Mouse (Mus musculus): ENCODE results near the gene Olfr699. TPM values are rescaled to one million over a fixed set of nuclear protein-coding genes. Genes with fewer than 3 reads are reported as not detected.
"Not testable (repeated sequence)": the region's sequence is repeated elsewhere in the genome, so short reads cannot be mapped to it uniquely, and the experiment has no call there.

Olfr699 gene
- not detected in 2 replicates for polyA plus RNA-seq (2014; fragmentation: Nextera tagmentation; extraction: Ambion mirVana)

- ATAC-seq (ENCODE audit: low FRiP score, low TSS enrichment) = no peak
- no peak within 1 kb of the TSS for H3K9ac ChIP-seq (ENCODE audit: low read depth, low read length)
- H3K4me1 ChIP-seq (ENCODE audit: control insufficient read depth, insufficient read depth, low read length) = no peaks in the 10 kb centered on the region
- WGBS = 72% methylated on average over 1 of the region's 1 CpGs
- H3K4me2 ChIP-seq (replicated peaks; ENCODE audit: low read depth, low read length) = no peak within 1 kb of the TSS
- H3K36me3 ChIP-seq (ENCODE audit: control insufficient read depth, insufficient read depth, low read length) = no peaks in the 10 kb centered on the region
- H3K4me3 ChIP-seq (ENCODE audit: low read length) = no peak within 1 kb of the TSS
- H3K27me3 ChIP-seq (ENCODE audit: control insufficient read depth, insufficient read depth, low read length) = no peaks in the 10 kb centered on the region
- H3K27ac ChIP-seq (ENCODE audit: low read depth, low read length) = no peak within 1 kb of the TSS
- H3K9me3 ChIP-seq (ENCODE audit: control insufficient read depth, low read length) = no peaks in the 10 kb centered on the region
These were observed at the start of gene Olfr699 for GRCm38 (mm10) chr7:106793098-106793497. Gene Olfr699, minus strand, starts transcription at chr7:106793198.

GRCm38 (mm10) chr7:106833793-106834192 is 40.8 kb upstream of the Olfr699 start, which contains the start of gene Olfr702:
Gene Olfr702, minus strand, starts transcription at chr7:106833893.
- no peaks in the 10 kb centered on the region for H3K4me1 ChIP-seq (ENCODE audit: control insufficient read depth, insufficient read depth, low read length)
- H3K4me3 ChIP-seq (ENCODE audit: low read length) = no peak within 1 kb of the TSS
- no peaks in the 10 kb centered on the region for H3K36me3 ChIP-seq (ENCODE audit: control insufficient read depth, insufficient read depth, low read length)
- no peaks in the 10 kb centered on the region for H3K9me3 ChIP-seq (ENCODE audit: control insufficient read depth, low read length)
- H3K27me3 ChIP-seq (ENCODE audit: control insufficient read depth, insufficient read depth, low read length) = no peaks in the 10 kb centered on the region
- no peak for ATAC-seq (ENCODE audit: low FRiP score, low TSS enrichment)
- H3K9ac ChIP-seq (ENCODE audit: low read depth, low read length) = no peak within 1 kb of the TSS
- H3K27ac ChIP-seq (ENCODE audit: low read depth, low read length) = no peak within 1 kb of the TSS
- H3K4me2 ChIP-seq (replicated peaks; ENCODE audit: low read depth, low read length) = no peak within 1 kb of the TSS

- H3K4me1 ChIP-seq (ENCODE audit: control insufficient read depth, insufficient read depth, low read length) = no peaks in the 10 kb centered on the region
- H3K4me2 ChIP-seq (replicated peaks; ENCODE audit: low read depth, low read length) = no peak overlapping the region
- no peak overlapping the region for H3K4me3 ChIP-seq (ENCODE audit: low read length)
- H3K9me3 ChIP-seq (ENCODE audit: control insufficient read depth, low read length) = no peaks in the 10 kb centered on the region
- no peaks in the 10 kb centered on the region for H3K27me3 ChIP-seq (ENCODE audit: control insufficient read depth, insufficient read depth, low read length)
- H3K27ac ChIP-seq (ENCODE audit: low read depth, low read length) = no peak overlapping the region
- no peak for ATAC-seq (ENCODE audit: low FRiP score, low TSS enrichment)
- H3K36me3 ChIP-seq (ENCODE audit: control insufficient read depth, insufficient read depth, low read length) = no peaks in the 10 kb centered on the region
- no peak overlapping the region for H3K9ac ChIP-seq (ENCODE audit: low read depth, low read length)
These were observed 25.4 kb upstream of the Olfr699 start for GRCm38 (mm10) chr7:106818414-106818813.

GRCm38 (mm10) chr7:106815775-106816174 is 22.8 kb upstream of the Olfr699 start:
- Histone ChIP-seq H3K9me3 (ENCODE audit: control insufficient read depth, low read length) (no peaks in the 10 kb centered on the region), H3K4me1 (ENCODE audit: control insufficient read depth, insufficient read depth, low read length) (no peaks in the 10 kb centered on the region), H3K36me3 (ENCODE audit: control insufficient read depth, insufficient read depth, low read length) (no peaks in the 10 kb centered on the region), H3K27me3 (ENCODE audit: control insufficient read depth, insufficient read depth, low read length) (no peaks in the 10 kb centered on the region), H3K9ac (ENCODE audit: low read depth, low read length) (no peak overlapping the region), H3K4me3 (ENCODE audit: low read length) (no peak overlapping the region), H3K27ac (ENCODE audit: low read depth, low read length) (no peak overlapping the region), H3K4me2 (replicated peaks; ENCODE audit: low read depth, low read length) (no peak overlapping the region)
- 52% methylated on average over 2 of the region's 2 CpGs for WGBS
- ATAC-seq (ENCODE audit: low FRiP score, low TSS enrichment) = no peak

GRCm38 (mm10) chr7:106813829-106814228 is 20.8 kb upstream of the Olfr699 start, which contains the start of gene Olfr701:
Gene Olfr701, plus strand, starts transcription at chr7:106814129.
- WGBS = 77% methylated on average over 2 of the region's 2 CpGs
- ATAC-seq (ENCODE audit: low FRiP score, low TSS enrichment) = no peak

GRCm38 (mm10) chr7:106808734-106809133 is 15.7 kb upstream of the Olfr699 start, which contains the start of gene Olfr700:
Gene Olfr700, minus strand, starts transcription at chr7:106808834.
- no peak within 1 kb of the TSS for H3K4me3 ChIP-seq (ENCODE audit: low read length)
- no peaks in the 10 kb centered on the region for H3K27me3 ChIP-seq (ENCODE audit: control insufficient read depth, insufficient read depth, low read length)
- no peaks in the 10 kb centered on the region for H3K36me3 ChIP-seq (ENCODE audit: control insufficient read depth, insufficient read depth, low read length)
- ATAC-seq (ENCODE audit: low FRiP score, low TSS enrichment) = no peak
- no peaks in the 10 kb centered on the region for H3K4me1 ChIP-seq (ENCODE audit: control insufficient read depth, insufficient read depth, low read length)
- H3K9me3 ChIP-seq (ENCODE audit: control insufficient read depth, low read length) = no peaks in the 10 kb centered on the region
- no peak within 1 kb of the TSS for H3K9ac ChIP-seq (ENCODE audit: low read depth, low read length)
- no peak within 1 kb of the TSS for H3K27ac ChIP-seq (ENCODE audit: low read depth, low read length)
- H3K4me2 ChIP-seq (replicated peaks; ENCODE audit: low read depth, low read length) = no peak within 1 kb of the TSS
- 86% methylated on average over 1 of the region's 1 CpGs for WGBS

More at GRCm38 (mm10) chr7:106813829-106814228, 20.8 kb upstream of the Olfr699 start, which contains the start of gene Olfr701:
- no peak within 1 kb of the TSS for H3K27ac ChIP-seq (ENCODE audit: low read depth, low read length)
- no peaks in the 10 kb centered on the region for H3K9me3 ChIP-seq (ENCODE audit: control insufficient read depth, low read length)
- no peaks in the 10 kb centered on the region for H3K27me3 ChIP-seq (ENCODE audit: control insufficient read depth, insufficient read depth, low read length)
- no peak within 1 kb of the TSS for H3K4me2 ChIP-seq (replicated peaks; ENCODE audit: low read depth, low read length)
- no peaks in the 10 kb centered on the region for H3K4me1 ChIP-seq (ENCODE audit: control insufficient read depth, insufficient read depth, low read length)
- no peak within 1 kb of the TSS for H3K4me3 ChIP-seq (ENCODE audit: low read length)
- H3K9ac ChIP-seq (ENCODE audit: low read depth, low read length) = no peak within 1 kb of the TSS
- H3K36me3 ChIP-seq (ENCODE audit: control insufficient read depth, insufficient read depth, low read length) = no peaks in the 10 kb centered on the region

GRCm38 (mm10) chr7:106788330-106788729 is 4.7 kb downstream of the Olfr699 start:
- ATAC-seq (ENCODE audit: low FRiP score, low TSS enrichment) = no peak
- Histone ChIP-seq H3K27me3 (ENCODE audit: control insufficient read depth, insufficient read depth, low read length) (no peaks in the 10 kb centered on the region), H3K4me2 (replicated peaks; ENCODE audit: low read depth, low read length) (no peak overlapping the region), H3K4me3 (ENCODE audit: low read length) (no peak overlapping the region), H3K9ac (ENCODE audit: low read depth, low read length) (no peak overlapping the region), H3K27ac (ENCODE audit: low read depth, low read length) (no peak overlapping the region), H3K36me3 (ENCODE audit: control insufficient read depth, insufficient read depth, low read length) (no peaks in the 10 kb centered on the region), H3K4me1 (ENCODE audit: control insufficient read depth, insufficient read depth, low read length) (no peaks in the 10 kb centered on the region), H3K9me3 (ENCODE audit: control insufficient read depth, low read length) (no peaks in the 10 kb centered on the region)

- H3K27me3 ChIP-seq (ENCODE audit: control insufficient read depth, insufficient read depth, low read length); H3K36me3 ChIP-seq (ENCODE audit: control insufficient read depth, insufficient read depth, low read length); H3K9ac ChIP-seq (ENCODE audit: low read depth, low read length); H3K4me1 ChIP-seq (ENCODE audit: control insufficient read depth, insufficient read depth, low read length); ATAC-seq (ENCODE audit: low FRiP score, low TSS enrichment); H3K4me3 ChIP-seq (ENCODE audit: low read length); H3K9me3 ChIP-seq (ENCODE audit: control insufficient read depth, low read length); H3K27ac ChIP-seq (ENCODE audit: low read depth, low read length); H3K4me2 ChIP-seq (replicated peaks; ENCODE audit: low read depth, low read length): not testable (repeated sequence)
- WGBS = 90% methylated on average over 2 of the region's 2 CpGs
These were observed 32.0 kb downstream of the Olfr699 start for GRCm38 (mm10) chr7:106761008-106761407.

GRCm38 (mm10) chr7:106758800-106759199 is 34.2 kb downstream of the Olfr699 start:
- no peak for ATAC-seq (ENCODE audit: low FRiP score, low TSS enrichment)
- H3K36me3 ChIP-seq (ENCODE audit: control insufficient read depth, insufficient read depth, low read length) = no peaks in the 10 kb centered on the region
- no peak overlapping the region for H3K9ac ChIP-seq (ENCODE audit: low read depth, low read length)
- H3K4me1 ChIP-seq (ENCODE audit: control insufficient read depth, insufficient read depth, low read length) = no peaks in the 10 kb centered on the region
- no peak overlapping the region for H3K4me3 ChIP-seq (ENCODE audit: low read length)
- H3K4me2 ChIP-seq (replicated peaks; ENCODE audit: low read depth, low read length) = no peak overlapping the region
- no peak overlapping the region for H3K27ac ChIP-seq (ENCODE audit: low read depth, low read length)
- no peaks in the 10 kb centered on the region for H3K9me3 ChIP-seq (ENCODE audit: control insufficient read depth, low read length)
- H3K27me3 ChIP-seq (ENCODE audit: control insufficient read depth, insufficient read depth, low read length) = no peaks in the 10 kb centered on the region
- 90% methylated on average over 2 of the region's 2 CpGs for WGBS

All from kidney, embryonic 14.5 days (tissue).